Mouse (Mus musculus) gonadal fat pad, adult 2 months (tissue): ENCODE measurements around the gene Upf1. TPM values are rescaled to one million over a fixed set of nuclear protein-coding genes. Genes with fewer than 3 reads are reported as not detected.

ENCODE experiments used
- polyA plus RNA-seq: library from polyadenylated mRNA; depleted of rRNA; stranded (reverse); fragments of >200 nt; gene quantifications from 2 replicates; pipeline ENCODE4 v1.2.3, GENCODE M21; 2012; rRNA removed

Gene Upf1
- polyA plus RNA-seq, 1 experiment: 20.1 TPM

Other genes starting within 250 kb of the Upf1 start
- 0.32 and 1.6 TPM in 2 replicates for gene Ncan, start 232.4 kb downstream of the Upf1 start, polyA plus RNA-seq
- 16.6 and 20.4 TPM in 2 replicates for gene Nr2c2ap, start 221.9 kb downstream of the Upf1 start, polyA plus RNA-seq
- gene Rfxank, start 214.1 kb downstream of the Upf1 start, polyA plus RNA-seq: 23.4 and 23.8 TPM in 2 replicates
- gene Borcs8, start 213.8 kb downstream of the Upf1 start, polyA plus RNA-seq: 80.1 and 103 TPM in 2 replicates
- 0.08 and 0.36 TPM in 2 replicates for gene Mef2b, start 213.6 kb downstream of the Upf1 start, polyA plus RNA-seq
- gene Tmem161a, start 180.9 kb downstream of the Upf1 start, polyA plus RNA-seq: 73.5 and 96.4 TPM in 2 replicates
- 33.9 and 43.1 TPM in 2 replicates for gene Slc25a42, start 141.0 kb downstream of the Upf1 start, polyA plus RNA-seq
- 31.4 and 42.5 TPM in 2 replicates for gene Sugp2, start 119.1 kb downstream of the Upf1 start, polyA plus RNA-seq
- 12.0 and 14.1 TPM in 2 replicates for gene Armc6, start 118.8 kb downstream of the Upf1 start, polyA plus RNA-seq
- 55.2 and 64.2 TPM in 2 replicates for gene Homer3, start 70.5 kb downstream of the Upf1 start, polyA plus RNA-seq
- gene Ddx49, start 50.8 kb downstream of the Upf1 start, polyA plus RNA-seq: 54.0 and 54.2 TPM in 2 replicates
- gene Cope, start 50.8 kb downstream of the Upf1 start, polyA plus RNA-seq: 491 and 497 TPM in 2 replicates
- gene Cers1, start 37.5 kb downstream of the Upf1 start, polyA plus RNA-seq: 0.86 and 1.9 TPM in 2 replicates
- gene Gdf1, start 23.5 kb downstream of the Upf1 start, polyA plus RNA-seq: 0.43 TPM in 1 of 2 replicates, not detected in the other
- 1.7 and 4.6 TPM in 2 replicates for gene Comp, start 20.3 kb upstream of the Upf1 start, polyA plus RNA-seq
- gene Crtc1, start 86.3 kb upstream of the Upf1 start, polyA plus RNA-seq: 19.9 and 27.6 TPM in 2 replicates
- 48.4 and 50.6 TPM in 2 replicates for gene Klhl26, start 123.7 kb upstream of the Upf1 start, polyA plus RNA-seq
- 0.35 and 0.53 TPM in 2 replicates for gene Tmem59l, start 134.1 kb upstream of the Upf1 start, polyA plus RNA-seq
- gene Crlf1, start 139.9 kb upstream of the Upf1 start, polyA plus RNA-seq: 5.5 and 6.9 TPM in 2 replicates
- 202 and 238 TPM in 2 replicates for gene Rex1bd, start 153.5 kb upstream of the Upf1 start, polyA plus RNA-seq
- gene Uba52, start 157.5 kb upstream of the Upf1 start, polyA plus RNA-seq: 662 and 697 TPM in 2 replicates
- gene Fkbp8, start 174.4 kb upstream of the Upf1 start, polyA plus RNA-seq: 399 and 446 TPM in 2 replicates
- 92.8 and 107 TPM in 2 replicates for gene Kxd1, start 174.7 kb upstream of the Upf1 start, polyA plus RNA-seq
- gene Ell, start 186.2 kb upstream of the Upf1 start, polyA plus RNA-seq: 18.4 and 23.9 TPM in 2 replicates
- 575 and 782 TPM in 2 replicates for gene Isyna1, start 241.1 kb upstream of the Upf1 start, polyA plus RNA-seq